Mouse (Mus musculus): Measurements from ENCODE around the gene Scai. TPM values are rescaled to one million over a fixed set of nuclear protein-coding genes. Genes with fewer than 3 reads are reported as not detected.
A peak's percentile ranks its signal among the peaks of the same experiment; 100 is the strongest.

Scai gene
- polyA plus RNA-seq, 1 experiment from 2014 or later = 11.3 TPM

DNA sequence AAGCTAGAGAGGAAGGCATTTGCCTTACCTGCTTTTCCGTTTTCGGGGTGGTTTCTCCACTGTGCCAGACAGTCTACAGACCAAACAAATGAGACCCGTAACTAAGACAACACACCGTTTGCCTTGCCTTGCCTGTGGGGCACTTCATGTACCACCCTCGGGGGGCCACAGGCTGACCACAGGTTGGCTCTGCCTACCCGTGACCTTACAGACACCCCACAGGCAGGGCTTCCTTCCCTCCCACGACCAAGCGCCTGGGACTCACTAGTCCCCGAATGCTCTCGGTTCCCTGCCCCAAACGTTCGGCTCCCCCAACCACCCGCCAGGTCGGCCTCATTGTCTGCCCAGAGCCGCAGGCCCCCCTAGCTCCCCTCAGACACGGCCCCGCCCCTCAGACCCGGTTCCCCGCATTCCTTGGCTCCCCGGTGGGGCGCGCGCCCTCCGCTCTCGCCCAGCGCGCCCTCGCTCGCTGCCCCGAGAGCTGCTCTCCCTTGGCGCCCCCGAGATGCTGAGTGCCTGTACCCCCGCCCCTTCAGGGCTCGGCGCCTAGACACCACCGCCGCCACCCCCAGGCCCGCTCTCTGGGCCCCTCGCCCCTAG, 473 bp downstream of the Scai start:
- in situ Hi-C loops (cut with MboI; ENCODE audit: low pct_unique_long_range_greater_than_20kb) = no loop called here
- no peak for DNase-seq (ENCODE audit: low read depth, low spot score)

GRCm38 (mm10) chr2:39185942-39186341, 4.6 kb downstream of the Scai start:
- in situ Hi-C loops (cut with MboI; ENCODE audit: low pct_unique_long_range_greater_than_20kb) = no loop called here
- no peak for DNase-seq (ENCODE audit: low read depth, low spot score)
- CTCF ChIA-PET = no interaction called here

More for the DNA sequence above, 473 bp downstream of the Scai start:
- H3K27me3 ChIP-seq = no peaks in the 10 kb centered on the region
- CTCF ChIA-PET = interaction anchor here (0.8 to 1.6 kb wide), 3 partner anchors 26 to 87 kb away, joined by 3 to 5 read pairs (median 3); no protein-coding TSS in a partner anchor
- no peak for TF ChIP-seq CTCF (IDR thresholded peaks at IDR 0.05)
- ATAC-seq = peak; percentile 48
- POLR2A ChIA-PET = no interaction called here

DNA sequence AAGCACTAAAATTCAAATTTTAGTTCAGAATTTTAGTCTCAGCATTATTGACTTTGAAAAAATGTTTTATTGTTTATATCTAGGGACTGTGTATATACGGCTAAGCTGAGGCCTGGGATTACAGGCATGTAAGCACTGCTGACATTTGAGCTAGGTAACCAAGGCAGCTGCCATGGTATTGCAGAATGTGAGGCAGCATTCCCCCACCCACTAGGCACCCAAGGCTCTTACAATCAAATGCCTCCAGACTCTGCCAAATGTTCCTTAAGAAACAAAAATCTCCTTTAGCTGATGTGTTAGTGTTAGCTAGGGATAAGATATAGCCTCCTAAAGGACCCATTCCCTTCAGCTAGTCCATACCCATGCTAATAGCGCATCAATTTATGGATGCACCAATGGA, 6.9 kb downstream of the Scai start:
- in situ Hi-C loops (cut with MboI; ENCODE audit: low pct_unique_long_range_greater_than_20kb) = no loop called here
- H3K27me3 ChIP-seq = no peaks in the 10 kb centered on the region
- ChIA-PET POLR2A (no interaction called here), CTCF (interaction anchor here (1.2 to 2.4 kb wide), 4 partner anchors 16 to 169 kb away, joined by 3 to 6 read pairs (median 3); no protein-coding TSS in a partner anchor)
- ATAC-seq = no peak
- no peak for TF ChIP-seq CTCF (IDR thresholded peaks at IDR 0.05)
- no peak for DNase-seq (ENCODE audit: low read depth, low spot score)

More at GRCm38 (mm10) chr2:39185942-39186341, 4.6 kb downstream of the Scai start:
- no peaks in the 10 kb centered on the region for H3K27me3 ChIP-seq
- ATAC-seq = no peak
- POLR2A ChIA-PET = interaction anchor here (0.6 to 0.7 kb wide), 3 partner anchors 25 to 58 kb away, joined by 3 to 5 read pairs (median 4); no protein-coding TSS in a partner anchor
- TF ChIP-seq CTCF (IDR thresholded peaks at IDR 0.05) = no peak

DNA sequence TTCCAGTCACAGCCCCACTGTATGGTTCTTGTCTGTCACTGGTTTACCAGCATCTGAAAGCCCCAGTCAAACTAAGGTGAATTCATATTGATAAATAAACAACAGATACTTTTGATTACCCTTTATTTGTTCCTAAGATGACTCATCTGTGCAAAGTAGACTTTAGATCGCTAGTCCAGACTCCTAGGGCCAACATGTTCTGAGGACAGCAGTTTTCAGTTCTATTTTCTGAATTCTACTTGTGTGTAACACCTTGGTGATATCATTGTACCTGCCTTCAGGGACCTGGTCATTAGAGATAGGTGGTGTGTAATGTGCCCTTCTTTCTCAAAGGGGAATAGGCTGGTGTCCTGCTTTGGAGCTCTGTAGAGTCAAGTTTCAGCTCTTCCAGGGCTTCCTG, 29.5 kb downstream of the Scai start:
- no peak for TF ChIP-seq CTCF (IDR thresholded peaks at IDR 0.05)
- ATAC-seq (no peak), DNase-seq (ENCODE audit: low read depth, low spot score) (no peak)
- ChIA-PET CTCF (no interaction called here), POLR2A (interaction anchor here (0.8 kb wide), 1 partner anchor 25 kb away, joined by 4 read pairs; no protein-coding TSS in a partner anchor)
- no peaks in the 10 kb centered on the region for H3K27me3 ChIP-seq
- in situ Hi-C loops (cut with MboI; ENCODE audit: low pct_unique_long_range_greater_than_20kb) = no loop called here

GRCm38 (mm10) chr2:39157916-39158315, 32.6 kb downstream of the Scai start:
- no peak for ATAC-seq
- no peak for DNase-seq (ENCODE audit: low read depth, low spot score)
- in situ Hi-C loops (cut with MboI; ENCODE audit: low pct_unique_long_range_greater_than_20kb) = no loop called here
- ChIA-PET POLR2A (no interaction called here), CTCF (interaction anchor here (0.9 to 1.6 kb wide), 5 partner anchors 11 to 55 kb away, joined by 3 to 4 read pairs (median 3); no protein-coding TSS in a partner anchor)
- H3K27me3 ChIP-seq = no peaks in the 10 kb centered on the region
- no peak for TF ChIP-seq CTCF (IDR thresholded peaks at IDR 0.05)

DNA sequence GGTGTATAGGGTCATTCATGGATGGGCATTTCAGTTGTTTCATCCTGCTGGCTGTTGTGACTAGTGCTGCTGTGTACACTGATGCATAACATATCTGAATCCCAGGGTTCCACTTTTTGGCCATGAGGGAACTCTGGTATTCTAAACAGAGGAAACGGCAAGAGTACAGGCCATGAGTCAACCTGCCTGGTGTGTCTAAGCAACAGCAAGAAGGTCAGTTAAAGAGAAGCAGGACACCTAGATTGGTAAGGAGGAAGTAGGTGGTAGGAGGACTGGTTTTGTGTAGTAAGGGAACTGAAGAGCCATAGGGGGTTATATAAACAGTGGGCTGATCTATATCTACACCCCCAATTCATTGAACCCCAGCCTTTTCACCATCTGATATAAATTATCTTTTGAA, 33.7 kb downstream of the Scai start:
- ATAC-seq (no peak), DNase-seq (ENCODE audit: low read depth, low spot score) (no peak)
- POLR2A ChIA-PET = no interaction called here
- in situ Hi-C loops (cut with MboI; ENCODE audit: low pct_unique_long_range_greater_than_20kb) = no loop called here
- TF ChIP-seq CTCF (IDR thresholded peaks at IDR 0.05) = no peak
- CTCF ChIA-PET = no interaction called here
- H3K27me3 ChIP-seq = no peaks in the 10 kb centered on the region

DNA sequence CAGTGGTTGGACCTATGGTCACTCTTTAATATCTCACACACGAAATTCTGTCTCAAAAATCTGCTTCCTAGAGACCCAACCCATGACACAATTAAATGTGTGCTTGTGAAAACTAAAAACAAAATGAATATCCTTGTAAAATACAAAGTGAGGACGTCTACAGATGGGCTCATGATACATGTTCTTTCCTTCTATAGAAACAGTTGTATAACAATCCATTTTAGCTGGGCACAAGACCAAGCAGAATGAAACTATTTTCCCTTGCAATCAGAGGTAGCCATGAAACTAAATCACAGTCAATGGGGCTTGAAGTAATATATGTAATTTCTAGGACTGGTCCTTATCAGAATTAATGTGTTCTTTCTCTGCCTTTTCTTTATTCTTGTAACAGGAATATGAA, 39.6 kb downstream of the Scai start:
- H3K27me3 ChIP-seq = no peaks in the 10 kb centered on the region
- no peak for TF ChIP-seq CTCF (IDR thresholded peaks at IDR 0.05)
- ChIA-PET CTCF (no interaction called here), POLR2A (no interaction called here)
- DNase-seq (ENCODE audit: low read depth, low spot score) (no peak), ATAC-seq (no peak)
- in situ Hi-C loops (cut with MboI; ENCODE audit: low pct_unique_long_range_greater_than_20kb) = no loop called here

DNA sequence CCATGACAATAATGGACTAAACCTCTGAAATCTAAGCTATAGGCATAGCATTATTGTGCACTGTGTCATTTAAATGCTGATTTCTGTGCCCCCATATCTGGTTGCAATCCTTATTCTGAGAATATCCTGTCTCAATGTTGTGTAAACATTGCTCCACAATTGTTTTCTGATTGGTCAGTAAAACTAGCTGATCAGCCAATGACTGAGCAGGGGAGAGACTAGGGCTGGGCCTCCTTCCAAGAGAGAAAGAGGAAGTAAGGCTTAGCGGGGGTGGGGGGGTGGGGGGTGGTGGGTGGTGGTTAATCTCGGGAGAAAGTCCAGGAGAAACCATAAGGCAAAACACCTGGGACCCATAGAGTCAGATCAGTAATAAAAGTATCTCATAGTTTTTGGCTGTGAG, 42.5 kb downstream of the Scai start:
- DNase-seq (ENCODE audit: low read depth, low spot score) (no peak), ATAC-seq (no peak)
- no peak for TF ChIP-seq CTCF (IDR thresholded peaks at IDR 0.05)
- in situ Hi-C loops (cut with MboI; ENCODE audit: low pct_unique_long_range_greater_than_20kb) = no loop called here
- no peaks in the 10 kb centered on the region for H3K27me3 ChIP-seq
- POLR2A ChIA-PET = interaction anchor here (0.5 to 1.3 kb wide), 2 partner anchors 9 to 11 kb away, joined by 5 to 10 read pairs; no protein-coding TSS in a partner anchor
- CTCF ChIA-PET = no interaction called here

DNA sequence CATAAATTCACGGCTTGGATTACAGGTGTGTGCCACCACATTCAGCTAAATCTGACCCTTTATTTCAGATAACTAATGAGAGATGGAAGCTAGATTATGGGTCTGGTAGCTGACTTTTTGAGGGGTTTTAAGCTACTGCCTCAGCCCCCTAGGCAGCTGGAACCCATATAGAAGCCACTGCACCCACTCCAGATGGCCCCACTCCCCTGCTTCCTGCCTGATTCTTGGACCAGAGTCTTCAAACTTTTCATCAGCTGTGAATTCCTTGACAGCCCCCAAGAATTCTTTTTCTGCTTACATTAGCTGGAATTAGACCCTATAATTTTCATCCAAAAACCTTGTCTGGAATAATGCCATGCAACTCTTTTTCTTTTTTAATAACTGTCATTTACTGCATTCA, 44.1 kb downstream of the Scai start:
- no peak for TF ChIP-seq CTCF (IDR thresholded peaks at IDR 0.05)
- CTCF ChIA-PET = interaction anchor here (0.8 to 0.9 kb wide), 2 partner anchors 11 to 17 kb away, joined by 3 to 4 read pairs; no protein-coding TSS in a partner anchor
- DNase-seq (ENCODE audit: low read depth, low spot score) = no peak
- no peaks in the 10 kb centered on the region for H3K27me3 ChIP-seq
- POLR2A ChIA-PET = no interaction called here
- in situ Hi-C loops (cut with MboI; ENCODE audit: low pct_unique_long_range_greater_than_20kb) = no loop called here
- ATAC-seq = no peak

- POLR2A ChIA-PET = no interaction called here
- H3K27me3 ChIP-seq = no peaks in the 10 kb centered on the region
- CTCF ChIA-PET = interaction anchor here (1.2 to 1.3 kb wide), 2 partner anchors 16 to 17 kb away, joined by 3 read pairs; no protein-coding TSS in a partner anchor
- ATAC-seq (no peak), DNase-seq (ENCODE audit: low read depth, low spot score) (no peak)
- in situ Hi-C loops (cut with MboI; ENCODE audit: low pct_unique_long_range_greater_than_20kb) = no loop called here
- no peak for TF ChIP-seq CTCF (IDR thresholded peaks at IDR 0.05)
Observed at GRCm38 (mm10) chr2:39142357-39142948, 48.1 kb downstream of the Scai start.
